Mouse (Mus musculus) lung, postnatal 0 days (tissue): Measurements from ENCODE around the gene Dnlz.
A peak's percentile ranks its signal among the peaks of the same experiment; 100 is the strongest.

Experiments used
- CTCF ChIP-seq: IDR thresholded peaks from 2 replicates; pipeline ENCODE4 v1.5.1; 2016; ENCODE audit warnings: antibody characterized with exemption, mild to moderate bottlenecking
- EP300 ChIP-seq: IDR thresholded peaks from 2 replicates; pipeline ENCODE4 v1.6.1; 2016; ENCODE audit warnings: antibody characterized with exemption, mild to moderate bottlenecking, control low read depth

- TF ChIP-seq CTCF (peak; percentile 82), EP300 (no peak)
These were observed at the start of gene Dnlz for GRCm38 (mm10) chr2:26351358-26352290.
